Mouse (Mus musculus) liver, postnatal 0 days (tissue): ENCODE data around the gene Polr2l.

ENCODE experiments used
- CTCF ChIP-seq: sonication (generic); IDR thresholded peaks from 2 replicates; pipeline ENCODE4 v1.5.1; 2016; ENCODE audit warnings: antibody characterized with exemption, low read depth
- EP300 ChIP-seq: IDR thresholded peaks from 2 replicates; pipeline ENCODE4 v1.6.1; 2016; ENCODE audit warnings: antibody characterized with exemption, low read depth, mild to moderate bottlenecking

GRCm38 (mm10) chr7:141435856-141436522 is 38.9 kb downstream of the Polr2l start:
- TF ChIP-seq CTCF (no peak), EP300 (no peak)
